Mouse (Mus musculus): ENCODE data around the gene Sar1a.

The Sar1a gene

DNA sequence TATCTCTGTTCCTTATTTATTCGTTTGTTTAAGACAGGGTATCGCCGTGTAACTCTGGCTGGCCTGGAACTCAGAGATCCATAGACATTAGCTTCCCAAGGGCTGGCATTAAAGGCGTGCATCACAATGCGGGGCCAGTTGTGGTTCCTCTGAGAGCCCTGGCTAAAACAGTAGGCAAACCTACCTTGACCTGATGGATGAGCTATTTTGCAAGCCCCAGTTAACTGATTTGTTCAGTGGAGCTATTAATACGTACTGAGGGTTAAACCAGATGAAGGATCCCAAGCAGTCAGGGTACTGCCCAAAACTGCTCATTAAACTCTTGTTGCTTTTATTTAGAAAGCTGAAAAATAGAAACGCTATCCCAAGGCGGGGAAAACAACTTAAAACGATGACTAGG lies 554 bp upstream of the Sar1a start:
- DNase-seq = peak in 1 of 2 experiments; percentile 14

DNA sequence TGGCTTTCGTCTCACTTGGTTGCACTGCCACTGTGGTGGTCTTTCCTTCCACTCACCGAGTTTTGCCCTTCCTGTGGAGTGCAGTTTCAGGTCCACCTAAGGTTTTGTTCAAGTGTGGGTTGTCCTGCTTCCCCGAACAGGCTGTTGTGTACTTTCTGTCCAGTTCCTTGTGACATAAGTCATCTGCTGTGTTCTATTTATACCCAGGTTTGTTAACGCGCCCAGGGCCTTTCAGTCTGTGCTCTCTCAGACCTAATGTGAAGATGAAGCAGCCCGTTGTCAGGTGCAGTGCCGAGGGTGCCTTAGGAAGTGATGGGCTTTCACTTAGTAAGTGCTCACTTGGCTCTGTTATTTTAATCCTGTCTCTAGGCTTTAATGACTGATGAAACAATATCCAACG lies 9.3 kb downstream of the Sar1a start:
- no peak for DNase-seq

- no peak for DNase-seq
Observed at GRCm38 (mm10) chr10:61693563-61693962, 13.5 kb downstream of the Sar1a start.

- DNase-seq = peak; percentile 99
Observed at GRCm38 (mm10) chr10:61694870-61695670, 15.0 kb downstream of the Sar1a start, which contains the start of gene Tysnd1. Gene Tysnd1 (plus strand): TSS chr10:61695514.

- DNase-seq = peak in 1 of 2 experiments; percentile 34
Observed at GRCm38 (mm10) chr10:61695703-61696559, 15.8 kb downstream of the Sar1a start.

DNA sequence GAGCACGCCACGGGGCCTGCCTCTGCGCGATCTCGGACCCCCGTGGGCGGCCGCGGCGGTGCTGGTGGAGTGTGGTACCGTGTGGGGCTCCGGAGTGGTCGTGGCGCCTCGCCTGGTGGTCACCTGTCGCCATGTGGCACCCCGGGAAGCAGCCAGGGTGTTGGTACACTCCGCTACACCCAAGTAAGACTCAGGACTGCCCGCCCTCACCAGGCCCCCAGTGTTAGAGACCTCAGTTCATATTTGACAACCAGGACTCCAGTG lies 16.4 kb downstream of the Sar1a start:
- no peak for DNase-seq

- DNase-seq = peak; percentile 92 to 94
Observed at GRCm38 (mm10) chr10:61697028-61697427, 16.9 kb downstream of the Sar1a start.

- DNase-seq = no peak
Observed at GRCm38 (mm10) chr10:61704663-61705062, 24.6 kb downstream of the Sar1a start.

DNA sequence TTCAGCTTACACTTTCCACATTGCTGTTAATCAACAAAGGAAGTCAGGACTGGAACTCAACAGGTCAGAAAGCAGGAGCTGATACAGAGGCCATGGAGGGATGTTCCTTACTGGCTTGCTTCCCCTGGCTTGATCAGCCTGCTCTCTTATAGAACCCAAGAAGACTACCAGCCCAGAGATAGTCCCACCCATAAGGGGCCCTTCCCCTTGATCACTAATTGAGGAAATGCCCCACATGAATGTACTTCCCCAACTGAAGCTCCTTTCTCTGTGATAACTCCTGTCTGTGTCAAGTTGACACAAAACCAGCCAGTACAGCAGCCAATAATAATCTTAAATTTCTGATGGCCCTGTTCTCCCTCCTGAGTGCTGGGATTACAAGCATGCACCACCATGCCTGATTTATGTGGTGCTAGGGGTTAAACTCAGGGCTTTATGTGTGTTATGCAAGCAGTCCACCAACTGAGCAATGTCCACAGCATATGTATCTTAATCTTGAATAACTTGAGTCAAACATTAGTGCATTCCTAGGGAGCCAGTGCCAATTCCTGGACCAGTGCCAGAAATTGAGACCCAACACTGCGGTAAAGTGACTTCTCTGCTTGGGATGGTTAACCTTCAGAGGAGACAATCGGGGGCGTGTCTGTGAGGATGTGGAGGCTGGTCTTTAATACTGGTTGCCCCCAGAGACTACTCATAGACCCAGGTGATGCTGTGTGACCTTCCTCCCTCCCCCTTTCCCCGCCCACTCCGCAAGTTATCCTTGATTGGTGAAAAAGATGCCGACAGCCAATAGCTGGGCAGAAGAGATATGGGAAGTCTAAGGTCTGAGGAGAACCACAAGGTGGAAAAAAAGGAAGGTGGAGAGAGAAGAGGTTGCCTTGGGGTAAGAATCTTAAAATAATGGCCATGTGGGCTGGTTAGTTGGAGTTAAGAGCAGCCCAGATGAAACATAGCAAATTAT lies 26.6 kb downstream of the Sar1a start:
- DNase-seq = peak; percentile 33 to 67

DNA sequence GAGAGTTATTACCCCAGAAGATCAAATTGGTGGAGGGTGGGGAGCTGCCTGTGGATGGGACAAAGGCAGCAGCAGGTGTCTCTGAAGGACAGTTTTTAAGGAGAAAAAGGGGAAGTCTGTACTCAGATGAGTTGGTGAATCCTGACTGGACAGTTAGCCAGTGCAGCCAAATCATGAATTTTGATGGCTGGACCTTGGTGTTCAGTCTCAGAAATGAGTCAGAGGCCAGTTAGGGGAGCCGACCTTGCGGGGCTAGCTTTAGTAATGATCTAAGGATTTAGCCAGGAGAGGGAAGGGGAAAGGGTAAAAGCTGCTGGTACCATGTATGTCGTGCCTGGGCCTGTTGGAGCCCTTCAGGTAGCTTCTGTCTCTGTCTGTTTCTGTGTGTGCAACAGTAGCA lies 33.5 kb downstream of the Sar1a start:
- no peak for DNase-seq

DNA sequence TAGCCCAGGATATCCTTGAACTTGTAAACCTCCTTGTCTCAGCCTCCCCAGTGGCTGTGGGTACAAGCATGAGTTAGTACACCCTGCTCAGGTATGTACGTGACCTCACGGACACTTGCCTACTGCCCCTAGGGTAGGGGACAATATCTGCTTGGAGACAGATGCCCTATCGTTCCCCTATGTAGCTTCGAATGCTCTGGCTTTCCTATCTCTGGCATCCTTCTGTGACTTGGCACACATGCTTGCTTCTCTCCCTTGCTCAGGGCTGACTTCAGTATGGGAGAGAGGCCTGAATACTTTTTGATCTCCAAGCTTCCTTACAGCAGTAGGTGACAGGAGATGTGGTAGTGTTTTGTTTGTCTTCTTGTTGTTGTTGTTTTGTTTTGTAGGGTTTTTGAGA lies 34.0 kb downstream of the Sar1a start:
- DNase-seq = no peak

GRCm38 (mm10) chr10:61714771-61715461 lies 34.8 kb downstream of the Sar1a start, which contains the start of gene Aifm2:
Gene Aifm2 (plus strand): TSS chr10:61715263.
- peak; percentile 82 to 84 for DNase-seq

GRCm38 (mm10) chr10:61715462-61715837 lies 35.4 kb downstream of the Sar1a start:
- no peak for DNase-seq

- peak in 1 of 2 experiments; percentile 8 for DNase-seq
Observed at GRCm38 (mm10) chr10:61715996-61716864, 36.1 kb downstream of the Sar1a start.

DNA sequence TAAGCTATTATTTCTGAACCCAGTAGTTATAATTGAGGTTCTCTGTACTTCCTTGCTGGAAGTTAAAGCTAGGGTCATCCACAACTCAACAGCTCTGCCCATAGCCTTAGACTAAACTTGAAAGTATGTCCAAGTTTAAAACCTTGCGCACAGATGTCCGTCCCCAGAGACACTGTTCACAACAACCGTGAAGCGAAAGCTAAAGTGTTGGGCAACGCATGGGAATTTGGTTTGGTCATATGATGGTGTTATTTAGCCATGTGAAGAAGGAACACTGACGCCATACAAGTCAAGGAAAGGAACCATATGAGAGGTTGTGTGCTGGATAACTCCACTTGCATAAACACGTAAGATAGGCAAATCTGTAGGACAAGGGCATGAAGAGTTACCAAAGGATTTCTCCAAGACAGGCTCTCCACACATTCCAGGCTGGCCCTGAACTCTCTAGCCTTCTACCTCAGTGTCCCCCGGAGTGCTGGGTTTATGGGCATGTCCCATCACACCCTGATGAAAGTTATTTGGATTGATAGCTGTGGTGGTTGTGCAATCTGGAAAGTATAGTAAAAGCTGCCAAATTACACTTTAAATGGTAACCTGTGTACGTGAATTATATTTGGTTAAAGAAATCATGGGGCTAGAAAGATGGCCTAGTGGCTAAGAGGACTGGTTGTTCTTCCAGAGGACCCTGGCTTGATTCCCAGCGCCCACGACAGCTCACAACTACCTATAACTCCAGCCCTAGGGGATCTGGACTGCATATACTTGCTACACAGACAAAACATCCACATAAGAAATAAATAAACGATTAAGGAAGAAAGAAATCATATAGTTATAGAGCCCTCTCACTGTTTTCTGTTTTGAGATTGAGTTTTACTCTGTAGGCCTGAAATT lies 37.6 kb downstream of the Sar1a start:
- DNase-seq = no peak

DNA sequence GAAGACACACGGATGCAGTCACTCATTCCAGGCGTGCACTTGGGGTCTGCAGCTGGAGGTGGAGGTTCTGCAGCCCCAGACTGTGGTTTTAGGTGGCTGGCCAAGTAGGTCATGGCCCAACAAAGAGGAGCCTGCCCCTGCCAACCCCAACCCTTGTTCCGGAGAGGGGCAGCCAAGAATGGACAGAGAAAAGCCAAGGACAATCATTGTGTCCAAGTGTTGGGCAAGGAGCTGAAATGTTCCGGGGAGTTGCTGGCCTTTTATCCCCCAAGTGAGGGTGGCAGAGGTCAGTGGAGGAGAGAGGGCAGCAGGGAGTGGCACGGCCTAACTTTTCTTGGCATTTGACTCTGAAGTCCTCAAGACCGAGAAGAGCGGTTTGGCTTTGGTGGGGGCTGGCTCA lies 40.2 kb downstream of the Sar1a start:
- no peak for DNase-seq

- DNase-seq = no peak
Observed at GRCm38 (mm10) chr10:61722215-61722614, 42.1 kb downstream of the Sar1a start.

- no peak for DNase-seq
Observed at GRCm38 (mm10) chr10:61723271-61723670, 43.2 kb downstream of the Sar1a start.

GRCm38 (mm10) chr10:61729181-61729580 lies 49.1 kb downstream of the Sar1a start:
- DNase-seq = no peak

DNA sequence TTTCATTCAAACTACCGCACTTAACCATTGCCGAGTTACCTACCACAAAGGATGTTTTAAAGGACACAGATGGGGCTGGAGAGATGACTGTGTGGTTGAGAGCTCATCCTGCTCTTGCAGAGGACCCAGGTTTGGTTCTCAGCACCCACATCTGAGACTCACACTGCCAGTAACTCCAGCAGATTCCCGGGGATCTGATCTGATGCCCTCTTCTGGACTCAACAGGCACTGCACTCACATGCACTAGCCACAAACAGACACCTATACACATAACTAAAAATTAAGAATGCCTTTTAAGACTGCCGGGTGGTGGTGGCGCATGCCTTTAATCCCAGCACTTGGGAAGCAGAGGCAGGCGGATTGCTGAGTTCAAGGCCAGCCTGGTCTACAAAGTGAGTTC lies 50.1 kb downstream of the Sar1a start:
- no peak for DNase-seq

Measured in kidney, postnatal 36 days (tissue).